29 mouse cellular contexts compared by ENCODE assay signal in genomic region chr15:78524163-78524562, GRCm38 (mm10). TPM values are rescaled to one million over a fixed set of nuclear protein-coding genes. Genes with fewer than 3 reads are reported as not detected.
DNase-seq lines count a peak whose midpoint lies in the region; ATAC-seq and TF ChIP-seq lines count a peak whose summit lies in the region.
"Had no signal": no experiment of that assay in that cellular context is flagged by ENCODE, and none has a peak within 500 bp of the region (broad histone marks: within the 10 kb centered on the region; RNA-seq: fewer than 3 reads in every experiment).

No protein-coding gene starts in this region.

- H3K79me2 ChIP-seq in heart, adult 2 months (replicated peaks; ENCODE audit: control insufficient read depth, insufficient read depth, low read length) = no peaks in the 10 kb centered on the region

- H3K4me3 ChIP-seq in heart, adult 2 months = no peak overlapping the region
- H3K4me3 ChIP-seq in hindbrain, embryonic 10.5 days = no peak overlapping the region
- no peak overlapping the region for H3K4me3 ChIP-seq in hindbrain, embryonic 13.5 days
- H3K4me3 ChIP-seq in midbrain, embryonic 11.5 days (ENCODE audit: low read depth, low read length) = no peak overlapping the region
- H3K4me3 ChIP-seq in midbrain, embryonic 13.5 days (replicated peaks) = no peak overlapping the region
- no peak overlapping the region for H3K4me3 ChIP-seq in brown adipose tissue, adult 24 weeks (ENCODE audit: insufficient read depth, low read depth, low read length)
- H3K4me3 ChIP-seq: embryonic facial prominence, embryonic 13.5 days; embryonic facial prominence, embryonic 15.5 days; erythroblast, embryonic 14.5 days; forebrain, embryonic 10.5 days; forebrain, embryonic 12.5 days had no signal

- H3K27ac ChIP-seq in heart, adult 2 months = peak overlapping the region; percentile 7; the same call in 1 of the 2 replicates
- peak overlapping the region; percentile 41 for H3K27ac ChIP-seq in hindbrain, embryonic 10.5 days
- H3K27ac ChIP-seq in hindbrain, embryonic 13.5 days = no peak overlapping the region
- no peak overlapping the region for H3K27ac ChIP-seq in midbrain, embryonic 11.5 days (ENCODE audit: low read depth, low read length)
- no peak overlapping the region for H3K27ac ChIP-seq in midbrain, embryonic 13.5 days
- H3K27ac ChIP-seq in brown adipose tissue, adult 24 weeks (replicated peaks; ENCODE audit: low read depth, low read length) = peak overlapping the region; percentile 46; the same call in 1 of the 2 replicates
- H3K27ac ChIP-seq: embryonic facial prominence, embryonic 13.5 days; embryonic facial prominence, embryonic 15.5 days; forebrain, embryonic 12.5 days had no signal

- H3K36me3 ChIP-seq in heart, adult 2 months (ENCODE audit: control insufficient read depth, insufficient read depth, low read length) = no peaks in the 10 kb centered on the region
- no peaks in the 10 kb centered on the region for H3K36me3 ChIP-seq in hindbrain, embryonic 10.5 days
- H3K36me3 ChIP-seq in hindbrain, embryonic 13.5 days = no peaks in the 10 kb centered on the region
- H3K36me3 ChIP-seq in midbrain, embryonic 11.5 days (ENCODE audit: control insufficient read depth, insufficient read depth, low read length) = no peaks in the 10 kb centered on the region
- no peaks in the 10 kb centered on the region for H3K36me3 ChIP-seq in midbrain, embryonic 13.5 days
- H3K36me3 ChIP-seq: forebrain, embryonic 10.5 days; forebrain, embryonic 12.5 days had no signal

- no peak for TF ChIP-seq EP300 in heart, adult 2 months (IDR thresholded peaks at IDR 0.05; ENCODE audit: insufficient read depth, low read depth, low read length)

- H3K4me1 ChIP-seq in heart, adult 2 months (ENCODE audit: control insufficient read depth, insufficient read depth, low read length) = peaks cover 31% of the 10 kb centered on the region
- peaks cover 50% of the 10 kb centered on the region for H3K4me1 ChIP-seq in hindbrain, embryonic 10.5 days (replicated peaks)
- H3K4me1 ChIP-seq in hindbrain, embryonic 13.5 days (replicated peaks) = peaks cover 11% of the 10 kb centered on the region
- H3K4me1 ChIP-seq in midbrain, embryonic 11.5 days (ENCODE audit: control insufficient read depth, insufficient read depth, low read length) = peaks cover 3% of the 10 kb centered on the region; the same call in 1 of the 2 replicates
- peaks cover 9% of the 10 kb centered on the region for H3K4me1 ChIP-seq in midbrain, embryonic 13.5 days (replicated peaks)
- peaks cover 59% of the 10 kb centered on the region for H3K4me1 ChIP-seq in brown adipose tissue, adult 24 weeks (ENCODE audit: control insufficient read depth, insufficient read depth, insufficient read length, low read length)

- no peaks in the 10 kb centered on the region for H3K9me3 ChIP-seq in hindbrain, embryonic 10.5 days
- H3K9me3 ChIP-seq in hindbrain, embryonic 13.5 days = no peaks in the 10 kb centered on the region
- H3K9me3 ChIP-seq in midbrain, embryonic 11.5 days (ENCODE audit: control insufficient read depth, low read length) = no peaks in the 10 kb centered on the region
- no peaks in the 10 kb centered on the region for H3K9me3 ChIP-seq in midbrain, embryonic 13.5 days
- H3K9me3 ChIP-seq: embryonic facial prominence, embryonic 13.5 days; embryonic facial prominence, embryonic 15.5 days; forebrain, embryonic 10.5 days; forebrain, embryonic 12.5 days had no signal

- no peak for TF ChIP-seq CTCF in heart, adult 2 months (IDR thresholded peaks at IDR 0.05)

- no peak for TF ChIP-seq POLR2A in heart, adult 2 months (IDR thresholded peaks at IDR 0.05; ENCODE audit: insufficient read depth, low read depth, low read length)

- DNase-seq in heart, adult 2 months = no peak
- DNase-seq in heart, adult 8-10 months (ENCODE audit: low spot score) = no peak
- no peak for DNase-seq in hindbrain, embryonic 10.5 days (ENCODE audit: low spot score)
- peak; percentile 68 for DNase-seq in midbrain, embryonic 11.5 days (ENCODE audit: low spot score, missing footprints)
- no peak for DNase-seq in layer of hippocampus, adult 18-20 months (ENCODE audit: low spot score in 2 of 2)
- DNase-seq: adrenal gland, adult 8-10 months; adrenal gland, postnatal 14 days; adrenal gland, postnatal 36 days; cerebellum, adult 11 months; cerebellum, adult 18-20 months; cerebellum, adult 8-10 months; cerebellum, adult 9-11 months; cerebellum, postnatal 14 days; cerebellum, postnatal 36 days; embryo, embryonic 11 days had no signal

- H3K9ac ChIP-seq in heart, adult 2 months (ENCODE audit: low read depth, low read length) = no peak overlapping the region
- no peak overlapping the region for H3K9ac ChIP-seq in hindbrain, embryonic 13.5 days
- H3K9ac ChIP-seq in midbrain, embryonic 11.5 days (ENCODE audit: low read length) = no peak overlapping the region
- no peak overlapping the region for H3K9ac ChIP-seq in midbrain, embryonic 13.5 days (replicated peaks)
- H3K9ac ChIP-seq: embryonic facial prominence, embryonic 15.5 days; forebrain, embryonic 12.5 days had no signal

- H3K27me3 ChIP-seq in heart, adult 2 months (ENCODE audit: control insufficient read depth, insufficient read depth, low read length) = no peaks in the 10 kb centered on the region
- no peaks in the 10 kb centered on the region for H3K27me3 ChIP-seq in hindbrain, embryonic 10.5 days (ENCODE audit: insufficient read depth, poor library complexity, severe bottlenecking)
- H3K27me3 ChIP-seq in hindbrain, embryonic 13.5 days = no peaks in the 10 kb centered on the region
- H3K27me3 ChIP-seq in midbrain, embryonic 11.5 days (ENCODE audit: control insufficient read depth, insufficient read depth, low read length) = no peaks in the 10 kb centered on the region
- H3K27me3 ChIP-seq in midbrain, embryonic 13.5 days = no peaks in the 10 kb centered on the region
- H3K27me3 ChIP-seq: embryonic facial prominence, embryonic 13.5 days; embryonic facial prominence, embryonic 15.5 days; forebrain, embryonic 12.5 days had no signal

- no peak for ATAC-seq in hindbrain, embryonic 13.5 days (ENCODE audit: low FRiP score)
- ATAC-seq in midbrain, embryonic 11.5 days (ENCODE audit: low FRiP score) = no peak
- no peak for ATAC-seq in midbrain, embryonic 13.5 days
- ATAC-seq: forebrain, embryonic 14.5 days; forebrain, embryonic 16.5 days had no signal

- no peak overlapping the region for H3K4me2 ChIP-seq in hindbrain, embryonic 13.5 days
- H3K4me2 ChIP-seq in midbrain, embryonic 11.5 days = no peak overlapping the region
- H3K4me2 ChIP-seq in midbrain, embryonic 13.5 days (replicated peaks) = no peak overlapping the region
- H3K4me2 ChIP-seq: embryonic facial prominence, embryonic 13.5 days; embryonic facial prominence, embryonic 15.5 days; forebrain, embryonic 12.5 days had no signal

- intact Hi-C loops in heart, adult 2 months (cut with DNase I) = no loop called here

- WGBS in heart, adult 2 months = 62% methylated on average over 5 of the region's 5 CpGs
- 85% methylated on average over 5 of the region's 5 CpGs for WGBS in hindbrain, embryonic 10.5 days
- WGBS in hindbrain, embryonic 13.5 days = 80% methylated on average over 5 of the region's 5 CpGs
- 77% methylated on average over 5 of the region's 5 CpGs for WGBS in midbrain, embryonic 11.5 days
- WGBS in midbrain, embryonic 13.5 days = 80% methylated on average over 5 of the region's 5 CpGs

RNA-seq across cellular contexts. Expression of gene C1qtnf6, which starts 7.1 kb away (rescaled TPM):
- 10 to 100 TPM; 14.1 to 17.0 TPM for total RNA-seq in heart, adult 2 months (2021)
- polyA plus RNA-seq in heart, adult 2 months (2012; rRNA removed) = 20.8 and 40.5 TPM in 2 replicates
- 10 to 100 TPM in 1 of 4 experiments, 1 to 10 TPM in 3; 8.2 to 12.6 (median 9.5) TPM for total RNA-seq in heart, adult 8-10 months (2022)
- 9.8 and 9.9 TPM in 2 replicates for polyA plus RNA-seq in hindbrain, embryonic 10.5 days (2016; fragmentation: Nextera tagmentation; extraction: Ambion mirVana)
- 8.0 and 8.2 TPM in 2 replicates for polyA plus RNA-seq in hindbrain, embryonic 13.5 days (2015; fragmentation: Nextera tagmentation; extraction: Ambion mirVana)
- polyA plus RNA-seq in midbrain, embryonic 11.5 days (2014; fragmentation: Nextera tagmentation; extraction: Ambion mirVana) = 10.5 and 12.1 TPM in 2 replicates
- 4.8 and 5.6 TPM in 2 replicates for polyA plus RNA-seq in midbrain, embryonic 13.5 days (2015; fragmentation: Nextera tagmentation; extraction: Ambion mirVana)
- 2.7 and 3.3 TPM in 2 replicates for polyA plus RNA-seq in brown adipose tissue, adult 24 weeks (2012; ENCODE audit: insufficient read depth, insufficient read length, missing spikeins)
- 1 to 10 TPM; 2.5 to 3.4 TPM for total RNA-seq in layer of hippocampus, adult 18-20 months (2021)
- polyA plus RNA-seq: erythroblast, embryonic 14.5 days had no signal

RNA-seq across cellular contexts. Expression of gene Sstr3, which starts 20.3 kb away (rescaled TPM):
- not detected for total RNA-seq in heart, adult 2 months (2021)
- not detected in 2 replicates for polyA plus RNA-seq in heart, adult 2 months (2012; rRNA removed)
- total RNA-seq in heart, adult 8-10 months (2022) = not detected
- polyA plus RNA-seq in hindbrain, embryonic 10.5 days (2016; fragmentation: Nextera tagmentation; extraction: Ambion mirVana) = 0.04 and 0.22 TPM in 2 replicates
- polyA plus RNA-seq in hindbrain, embryonic 13.5 days (2015; fragmentation: Nextera tagmentation; extraction: Ambion mirVana) = 0.42 and 0.48 TPM in 2 replicates
- polyA plus RNA-seq in midbrain, embryonic 11.5 days (2014; fragmentation: Nextera tagmentation; extraction: Ambion mirVana) = not detected in 2 replicates
- 0.15 and 0.26 TPM in 2 replicates for polyA plus RNA-seq in midbrain, embryonic 13.5 days (2015; fragmentation: Nextera tagmentation; extraction: Ambion mirVana)
- not detected in 2 replicates for polyA plus RNA-seq in brown adipose tissue, adult 24 weeks (2012; ENCODE audit: insufficient read depth, insufficient read length, missing spikeins)
- total RNA-seq in layer of hippocampus, adult 18-20 months (2021) = 10 to 100 TPM; 30.4 to 31.6 TPM
- total RNA-seq: common myeloid progenitor, adult 5-6 weeks; MEL had no signal
- polyA plus RNA-seq: C2C12; embryonic facial prominence, embryonic 11.5 days; embryonic facial prominence, embryonic 13.5 days; embryonic facial prominence, embryonic 15.5 days; erythroblast, embryonic 14.5 days had no signal

RNA-seq across cellular contexts. Expression of gene Il2rb, which starts 29.1 kb away (rescaled TPM):
- total RNA-seq in heart, adult 2 months (2021) = under 1 TPM; 0.31 to 0.55 TPM
- 1.4 and 2.3 TPM in 2 replicates for polyA plus RNA-seq in heart, adult 2 months (2012; rRNA removed)
- total RNA-seq in heart, adult 8-10 months (2022) = under 1 TPM; 0.13 to 0.57 (median 0.34) TPM
- polyA plus RNA-seq in hindbrain, embryonic 10.5 days (2016; fragmentation: Nextera tagmentation; extraction: Ambion mirVana) = not detected in 2 replicates
- polyA plus RNA-seq in hindbrain, embryonic 13.5 days (2015; fragmentation: Nextera tagmentation; extraction: Ambion mirVana) = 0.05 and 0.13 TPM in 2 replicates
- polyA plus RNA-seq in midbrain, embryonic 11.5 days (2014; fragmentation: Nextera tagmentation; extraction: Ambion mirVana) = not detected in 2 replicates
- not detected in 2 replicates for polyA plus RNA-seq in midbrain, embryonic 13.5 days (2015; fragmentation: Nextera tagmentation; extraction: Ambion mirVana)
- polyA plus RNA-seq in brown adipose tissue, adult 24 weeks (2012; ENCODE audit: insufficient read depth, insufficient read length, missing spikeins) = 0.71 TPM in 1 of 2 replicates, not detected in the other
- under 1 TPM; 0.07 to 0.15 TPM for total RNA-seq in layer of hippocampus, adult 18-20 months (2021)
- polyA plus RNA-seq: forebrain, embryonic 10.5 days; forebrain, embryonic 12.5 days; forebrain, embryonic 14.5 days; forebrain, embryonic 16.5 days had no signal

RNA-seq across cellular contexts. Expression of gene Rac2, which starts 48.4 kb away (rescaled TPM):
- total RNA-seq in heart, adult 2 months (2021) = 1 to 10 TPM; 4.5 to 8.7 TPM
- 7.7 and 44.7 TPM in 2 replicates for polyA plus RNA-seq in heart, adult 2 months (2012; rRNA removed)
- 1 to 10 TPM; 1.2 to 7.6 (median 2.7) TPM for total RNA-seq in heart, adult 8-10 months (2022)
- polyA plus RNA-seq in hindbrain, embryonic 10.5 days (2016; fragmentation: Nextera tagmentation; extraction: Ambion mirVana) = 7.8 and 8.1 TPM in 2 replicates
- polyA plus RNA-seq in hindbrain, embryonic 13.5 days (2015; fragmentation: Nextera tagmentation; extraction: Ambion mirVana) = 6.3 and 8.8 TPM in 2 replicates
- 4.3 and 8.5 TPM in 2 replicates for polyA plus RNA-seq in midbrain, embryonic 11.5 days (2014; fragmentation: Nextera tagmentation; extraction: Ambion mirVana)
- polyA plus RNA-seq in midbrain, embryonic 13.5 days (2015; fragmentation: Nextera tagmentation; extraction: Ambion mirVana) = 3.2 and 5.6 TPM in 2 replicates
- 3.6 and 8.2 TPM in 2 replicates for polyA plus RNA-seq in brown adipose tissue, adult 24 weeks (2012; ENCODE audit: insufficient read depth, insufficient read length, missing spikeins)
- total RNA-seq in layer of hippocampus, adult 18-20 months (2021) = 1 to 10 TPM; 1.4 to 1.9 TPM
- polyA plus RNA-seq: C2C12 had no signal

RNA-seq across cellular contexts. Expression of gene Tmprss6, which starts 55.7 kb away (rescaled TPM):
- not detected for total RNA-seq in heart, adult 2 months (2021)
- 0.20 TPM in 1 of 2 replicates, not detected in the other for polyA plus RNA-seq in heart, adult 2 months (2012; rRNA removed)
- not detected for total RNA-seq in heart, adult 8-10 months (2022)
- not detected in 2 replicates for polyA plus RNA-seq in hindbrain, embryonic 10.5 days (2016; fragmentation: Nextera tagmentation; extraction: Ambion mirVana)
- 0.23 and 0.31 TPM in 2 replicates for polyA plus RNA-seq in hindbrain, embryonic 13.5 days (2015; fragmentation: Nextera tagmentation; extraction: Ambion mirVana)
- 0.07 and 0.34 TPM in 2 replicates for polyA plus RNA-seq in midbrain, embryonic 11.5 days (2014; fragmentation: Nextera tagmentation; extraction: Ambion mirVana)
- 0.16 TPM in 1 of 2 replicates, not detected in the other for polyA plus RNA-seq in midbrain, embryonic 13.5 days (2015; fragmentation: Nextera tagmentation; extraction: Ambion mirVana)
- 0.71 and 2.0 TPM in 2 replicates for polyA plus RNA-seq in brown adipose tissue, adult 24 weeks (2012; ENCODE audit: insufficient read depth, insufficient read length, missing spikeins)
- total RNA-seq in layer of hippocampus, adult 18-20 months (2021) = 1 to 10 TPM; 2.7 to 2.8 TPM
- total RNA-seq: common myeloid progenitor, adult 5-6 weeks had no signal

Comparison
In these comparisons a context has a peak if more than half of its experiments do, and no peak if none do; other contexts are left out.
1. H3K27ac ChIP-seq: peak in heart, adult 2 months (single experiment), hindbrain, embryonic 10.5 days (single experiment) and brown adipose tissue, adult 24 weeks (single experiment); none in hindbrain, embryonic 13.5 days (single experiment), midbrain, embryonic 11.5 days (single experiment) and midbrain, embryonic 13.5 days (single experiment).